Mouse (Mus musculus): ENCODE measurements around the gene Selenos.

GRCm38 (mm10) chr7:66110636-66111112 lies 31.2 kb downstream of the Selenos start:
- no peak for TF ChIP-seq CTCF (IDR thresholded peaks at IDR 0.05 in 2 of 3, conservative IDR thresholded peaks at IDR 0.05 in 1 of 3; ENCODE audit: control insufficient read depth in 1 of 3, insufficient read depth in 1 of 3, low read depth in 2 of 3, low read length in 3 of 3, poor library complexity in 1 of 3, severe bottlenecking in 1 of 3)
- no peak for TF ChIP-seq POLR2A (IDR thresholded peaks at IDR 0.05; ENCODE audit: control insufficient read depth in 1 of 2, insufficient read depth in 1 of 2, low read depth in 1 of 2, low read length in 2 of 2, poor library complexity in 1 of 2)
- TF ChIP-seq EP300 (IDR thresholded peaks at IDR 0.05; ENCODE audit: low read depth in 1 of 2, low read length in 2 of 2), result no peak
